Mouse (Mus musculus) thymus, postnatal 0 days (tissue): Measurements from ENCODE around the gene Olfr700. TPM values are rescaled to one million over a fixed set of nuclear protein-coding genes. Genes with fewer than 3 reads are reported as not detected.
"Not testable (repeated sequence)": the region's sequence is repeated elsewhere in the genome, so short reads cannot be mapped to it uniquely, and the experiment has no call there.

Source experiments
- DNase-seq: peaks from one replicate; pipeline ENCODE4 v3.0.0-alpha.2; 2015; ENCODE audit warnings: low spot score
- polyA plus RNA-seq: library from polyadenylated mRNA; unstranded; fragments of >200 nt; fragmentation: Nextera tagmentation; extraction: Ambion mirVana; gene quantifications from 2 replicates; pipeline ENCODE4 v1.2.1, GENCODE M21; 2015

The Olfr700 gene
- polyA plus RNA-seq = not detected in 2 replicates

DNA sequence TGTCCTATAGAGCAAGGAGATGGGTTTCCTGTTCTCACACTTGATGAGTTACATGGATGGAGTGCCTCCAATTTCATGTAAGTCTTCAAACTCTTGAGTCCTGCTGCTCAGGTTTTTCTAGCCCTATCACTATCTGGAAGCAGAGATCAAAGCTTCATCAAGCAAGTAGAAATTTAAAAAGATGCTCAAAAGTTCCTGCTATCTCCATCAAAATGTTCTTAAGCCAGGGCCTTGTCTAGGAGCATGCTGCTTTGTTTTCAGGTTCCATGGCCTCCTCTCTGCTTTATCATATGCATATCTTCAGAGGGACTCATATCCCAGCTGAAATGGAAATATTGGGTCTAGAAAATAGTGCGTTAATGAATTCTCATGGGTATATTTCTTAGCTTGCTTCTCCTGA lies at the start of gene Olfr700:
Olfr700 (minus strand) TSS at position 101 of the 400 bp plus-strand sequence.
- no peak for DNase-seq

DNA sequence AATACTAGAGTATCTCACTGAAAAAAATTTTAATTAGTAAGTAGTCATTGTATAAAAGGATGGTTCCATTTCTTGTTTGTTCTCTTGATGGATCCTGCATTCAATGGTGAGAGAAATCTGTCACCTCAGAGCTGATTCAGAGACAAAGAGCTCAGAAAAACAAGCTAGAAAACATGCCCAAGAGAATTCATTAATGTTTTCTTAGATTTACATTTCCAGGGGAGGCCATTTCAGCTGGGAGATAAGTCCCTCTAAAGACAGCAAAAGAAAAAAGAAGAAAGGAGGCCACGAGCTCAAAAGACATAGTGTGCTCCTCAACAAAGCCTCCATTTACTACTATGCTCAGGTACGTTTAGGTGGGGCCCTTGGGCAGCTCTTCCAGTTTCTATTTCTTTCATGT lies 34.4 kb upstream of the Olfr700 start, which contains the start of gene Olfr703:
Olfr703 (plus strand) TSS at position 301 of the 400 bp plus-strand sequence.
- DNase-seq = no peak

GRCm38 (mm10) chr7:106833793-106834192 lies 25.2 kb upstream of the Olfr700 start, which contains the start of gene Olfr702:
Olfr702 (minus strand) TSS chr7:106833893.
- DNase-seq = no peak

DNA sequence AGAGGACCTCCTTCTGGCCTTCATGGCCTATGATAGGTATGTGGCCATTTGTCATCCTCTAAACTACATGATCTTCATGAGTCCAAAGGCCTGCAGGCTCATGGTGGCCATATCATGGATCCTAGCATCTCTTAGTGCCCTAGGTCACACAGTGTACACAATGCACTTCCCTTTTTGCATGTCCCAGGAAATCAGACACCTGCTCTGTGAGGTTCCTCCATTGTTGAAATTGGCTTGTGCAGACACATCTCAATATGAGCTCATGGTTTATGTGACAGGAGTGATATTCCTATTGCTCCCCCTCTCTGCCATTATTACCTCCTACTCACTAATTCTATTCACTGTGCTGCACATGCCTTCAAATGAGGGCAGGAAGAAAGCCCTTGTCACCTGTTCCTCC lies 9.8 kb upstream of the Olfr700 start:
- DNase-seq = no peak

DNA sequence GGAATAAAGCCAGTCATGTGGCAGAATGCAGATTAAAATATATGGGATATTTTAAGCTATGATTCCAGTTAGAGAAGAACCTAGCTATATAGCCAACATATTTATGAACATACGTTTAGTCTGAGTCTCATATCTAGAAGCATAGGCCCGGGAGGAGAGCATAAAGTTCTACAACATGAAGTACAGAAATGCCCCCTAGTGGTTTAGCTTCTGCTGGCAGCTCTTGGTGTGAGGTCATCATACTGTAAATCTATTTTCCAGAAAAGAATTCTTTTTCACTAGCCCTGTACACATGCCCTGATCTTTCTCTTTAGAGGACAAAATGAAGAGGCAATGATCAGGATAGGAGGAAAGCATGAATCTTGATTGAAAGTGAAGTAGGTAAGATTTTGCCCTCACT lies 7.1 kb upstream of the Olfr700 start:
- DNase-seq = peak; percentile 57

DNA sequence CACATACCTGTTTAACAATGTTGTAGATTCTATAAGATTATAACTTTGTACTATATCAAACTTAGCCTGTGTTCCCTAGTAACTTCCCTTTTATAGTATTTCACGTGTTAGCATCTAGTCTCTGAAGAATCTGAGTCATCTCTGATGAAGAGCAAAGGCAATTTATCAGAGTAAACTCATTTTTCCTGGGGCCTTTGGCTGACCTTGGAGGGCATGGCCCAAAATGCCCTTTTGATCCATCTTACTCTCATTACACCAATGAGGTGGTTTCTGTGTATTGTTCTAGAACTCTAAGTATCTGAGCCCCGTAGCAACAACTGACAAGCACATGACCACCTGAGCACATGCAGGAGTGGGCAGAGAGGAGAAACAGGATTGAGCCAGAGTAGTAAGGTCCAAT lies 5.2 kb upstream of the Olfr700 start, which contains the start of gene Olfr701:
Olfr701 (plus strand) TSS at position 301 of the 400 bp plus-strand sequence.
- DNase-seq = no peak

GRCm38 (mm10) chr7:106793098-106793497 lies 15.5 kb downstream of the Olfr700 start, which contains the start of gene Olfr699:
Olfr699 (minus strand) TSS chr7:106793198.
- no peak for DNase-seq

- peak; percentile 10 for DNase-seq
Observed at GRCm38 (mm10) chr7:106788330-106788729, 20.3 kb downstream of the Olfr700 start.

DNA sequence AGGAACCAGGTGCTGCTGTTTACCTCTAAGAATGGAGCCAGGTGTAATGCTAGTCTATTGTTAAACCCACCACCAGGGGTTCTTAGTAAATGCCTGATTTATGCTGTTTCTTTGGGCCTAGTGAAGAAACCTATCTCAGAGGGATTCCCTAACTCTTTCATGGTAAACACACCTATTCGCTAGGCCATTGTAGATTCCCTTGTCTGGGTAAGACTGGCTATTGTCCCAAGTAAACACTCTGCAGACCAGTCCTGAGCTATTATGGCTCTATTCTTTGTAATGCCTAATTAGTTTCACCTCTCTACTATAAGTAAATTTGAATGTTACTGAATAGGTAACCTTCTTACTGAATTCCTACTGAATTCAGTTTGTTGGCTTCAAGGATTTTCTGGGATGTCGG lies 47.6 kb downstream of the Olfr700 start:
- not testable (repeated sequence) for DNase-seq

DNA sequence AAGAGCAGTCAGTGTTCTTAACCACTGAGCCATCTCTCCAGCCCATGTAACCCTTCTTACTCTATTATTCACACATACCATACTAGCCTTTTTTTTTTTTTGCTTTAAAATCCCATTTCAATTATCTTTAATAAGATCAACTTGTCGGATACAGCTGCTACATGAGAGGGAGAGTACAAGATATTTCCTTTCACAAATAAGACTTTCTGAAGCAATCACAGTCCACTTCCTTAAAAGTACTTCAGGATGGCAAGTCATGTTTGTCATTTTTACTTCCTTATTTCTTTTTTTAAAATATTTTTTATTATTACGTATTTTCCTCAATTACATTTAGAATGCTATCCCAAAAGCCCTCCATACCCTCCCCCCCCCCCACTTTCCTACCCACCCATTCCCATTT lies 49.8 kb downstream of the Olfr700 start:
- DNase-seq = no peak

Other genes with a start within 250 kb of the Olfr700 start
- not detected in 2 replicates for gene Olfr693, start 128.2 kb downstream of the Olfr700 start, polyA plus RNA-seq
- gene Olfr694, start 117.0 kb downstream of the Olfr700 start, polyA plus RNA-seq = not detected in 2 replicates
- gene Olfr695, start 92.4 kb downstream of the Olfr700 start, polyA plus RNA-seq = not detected in 2 replicates
- gene Olfr697, start 66.4 kb downstream of the Olfr700 start, polyA plus RNA-seq = not detected in 2 replicates
- gene Olfr698, start 53.4 kb downstream of the Olfr700 start, polyA plus RNA-seq = not detected in 2 replicates
- not detected in 2 replicates for gene Olfr699, start 15.6 kb downstream of the Olfr700 start, polyA plus RNA-seq
- gene Olfr701, start 5.3 kb upstream of the Olfr700 start, polyA plus RNA-seq = not detected in 2 replicates
- not detected in 2 replicates for gene Olfr702, start 25.1 kb upstream of the Olfr700 start, polyA plus RNA-seq
- not detected in 2 replicates for gene Olfr703, start 34.5 kb upstream of the Olfr700 start, polyA plus RNA-seq
- not detected in 2 replicates for gene Olfr704, start 54.4 kb upstream of the Olfr700 start, polyA plus RNA-seq
- gene Olfr705, start 68.1 kb upstream of the Olfr700 start, polyA plus RNA-seq = not detected in 2 replicates
- gene Olfr706, start 79.3 kb upstream of the Olfr700 start, polyA plus RNA-seq = not detected in 2 replicates
- gene Olfr707, start 92.4 kb upstream of the Olfr700 start, polyA plus RNA-seq = not detected in 2 replicates
- gene Olfr1532-ps1, start 99.2 kb upstream of the Olfr700 start, polyA plus RNA-seq = not detected in 2 replicates
- gene Olfr709-ps1, start 123.4 kb upstream of the Olfr700 start, polyA plus RNA-seq = not detected in 2 replicates
- gene Olfr710, start 139.5 kb upstream of the Olfr700 start, polyA plus RNA-seq = not detected in 2 replicates
- gene Olfr6, start 155.1 kb upstream of the Olfr700 start, polyA plus RNA-seq = not detected in 2 replicates
- not detected in 2 replicates for gene Olfr711, start 166.6 kb upstream of the Olfr700 start, polyA plus RNA-seq
- not detected in 2 replicates for gene Olfr2, start 197.2 kb upstream of the Olfr700 start, polyA plus RNA-seq
- 0.03 TPM in 1 of 2 replicates, not detected in the other for gene Olfr713, start 222.3 kb upstream of the Olfr700 start, polyA plus RNA-seq